Mouse (Mus musculus) intestine, postnatal 0 days (tissue): ENCODE measurements at regions not wholly inside any gene's neighbourhood (a gene's known extent, or its start where the extent isn't known, plus 50 kb on each side); places are given as distances from the start of the nearest gene placed in this dataset.

Experiments
- ATAC-seq: fragments of 200-750 bp; cut with Nextera tagmentation; 2 replicates; pipeline ENCODE4 v1.8.0; 2017; ENCODE audit warnings: mild to moderate bottlenecking, moderate TSS enrichment, moderate library complexity
- H3K27ac ChIP-seq: fragments of 300-500 bp; sonication (generic); 2 replicates; pipeline ENCODE4 v1.5.1; 2014; ENCODE audit warnings: mild to moderate bottlenecking, low read depth, low read length, moderate library complexity
- H3K27me3 ChIP-seq: fragments of 300-500 bp; sonication (generic); replicated peaks from 2 replicates; pipeline ENCODE4 v1.6.1; 2014; ENCODE audit warnings: low read length, mixed read lengths; ENCODE audit not compliant: control insufficient read depth, insufficient read depth
- H3K36me3 ChIP-seq: fragments of 300-500 bp; sonication (generic); 2 replicates; pipeline ENCODE4 v1.6.1; 2014; ENCODE audit warnings: mild to moderate bottlenecking, moderate library complexity; ENCODE audit not compliant: control insufficient read depth, insufficient read depth
- H3K4me1 ChIP-seq: fragments of 300-500 bp; sonication (generic); replicated peaks from 2 replicates; pipeline ENCODE4 v1.6.1; 2014; ENCODE audit warnings: antibody characterized with exemption, low read length, mixed read lengths; ENCODE audit not compliant: control insufficient read depth, insufficient read depth
- H3K4me2 ChIP-seq: fragments of 300-500 bp; sonication (generic); replicated peaks from 2 replicates; pipeline ENCODE4 v1.6.1; 2014; ENCODE audit warnings: low read depth, mild to moderate bottlenecking, moderate library complexity
- H3K4me3 ChIP-seq: fragments of 300-500 bp; sonication (generic); 2 replicates; pipeline ENCODE4 v1.5.1; 2014; ENCODE audit warnings: low read depth, low read length
- H3K9ac ChIP-seq: fragments of 300-500 bp; sonication (generic); 2 replicates; pipeline ENCODE4 v1.6.1; 2014; ENCODE audit warnings: mild to moderate bottlenecking, low read depth, low read length
- H3K9me3 ChIP-seq: fragments of 300-500 bp; sonication (generic); 2 replicates; pipeline ENCODE4 v1.6.1; 2016; ENCODE audit warnings: mixed run types; ENCODE audit not compliant: control insufficient read depth
- CTCF ChIP-seq: sonication (generic); IDR thresholded peaks from 2 replicates; pipeline ENCODE4 v1.5.1; 2016; ENCODE audit warnings: low read depth, mild to moderate bottlenecking, control low read depth, antibody characterized with exemption, moderate library complexity
- WGBS: fragments of 180-500 bp; shearing (Covaris S2); extraction: QIAGEN DNeasy Blood & Tissue Kit; methylation state at CpG from one replicate; pipeline ENCODE4 v1.1.7; 2014; 5-methylcytosine and 5-hydroxymethylcytosine counted together

DNA sequence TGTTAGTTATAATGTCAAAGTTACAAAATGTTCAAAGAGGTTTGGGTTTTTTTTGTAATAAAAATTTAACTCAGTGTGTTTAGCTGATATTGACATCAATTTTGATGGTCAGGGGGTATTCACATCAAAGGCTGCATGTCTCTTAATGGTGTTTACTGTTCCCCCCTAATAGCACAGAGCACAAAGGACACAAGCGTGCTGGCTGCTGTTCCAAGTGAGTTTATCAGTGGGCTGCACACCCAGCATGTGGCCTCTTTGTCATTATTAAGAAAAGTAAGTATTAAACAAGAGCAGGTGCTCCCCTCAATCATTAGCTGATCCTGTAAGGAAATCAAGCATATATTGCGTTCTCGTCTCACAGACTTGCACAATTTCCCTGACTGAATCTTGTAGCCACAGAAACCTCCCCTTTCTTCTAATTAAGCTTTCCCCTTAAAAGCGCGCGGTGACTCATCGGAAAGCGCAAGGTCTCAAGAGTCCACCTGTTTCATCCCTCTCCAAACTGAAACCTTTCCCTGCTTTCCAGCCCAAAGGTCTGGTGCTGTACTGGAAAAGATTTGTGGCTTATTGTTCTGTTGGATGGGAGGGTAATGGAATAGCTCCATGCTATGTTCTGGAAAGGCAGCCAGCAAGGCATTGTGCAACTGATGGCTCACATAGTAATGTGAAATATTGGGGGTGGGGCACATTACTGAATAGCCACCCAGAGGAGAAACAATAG is 276.8 kb downstream of the Qdpr start:
- no peak for ATAC-seq
- Histone ChIP-seq H3K4me2 (no peak overlapping the region), H3K36me3 (no peaks in the 10 kb centered on the region), H3K4me3 (no peak overlapping the region), H3K9ac (no peak overlapping the region), H3K9me3 (no peaks in the 10 kb centered on the region), H3K4me1 (no peaks in the 10 kb centered on the region), H3K27ac (no peak overlapping the region), H3K27me3 (no peaks in the 10 kb centered on the region)
- TF ChIP-seq CTCF = no peak
- WGBS = 71% methylated on average over 8 of the region's 8 CpGs

DNA sequence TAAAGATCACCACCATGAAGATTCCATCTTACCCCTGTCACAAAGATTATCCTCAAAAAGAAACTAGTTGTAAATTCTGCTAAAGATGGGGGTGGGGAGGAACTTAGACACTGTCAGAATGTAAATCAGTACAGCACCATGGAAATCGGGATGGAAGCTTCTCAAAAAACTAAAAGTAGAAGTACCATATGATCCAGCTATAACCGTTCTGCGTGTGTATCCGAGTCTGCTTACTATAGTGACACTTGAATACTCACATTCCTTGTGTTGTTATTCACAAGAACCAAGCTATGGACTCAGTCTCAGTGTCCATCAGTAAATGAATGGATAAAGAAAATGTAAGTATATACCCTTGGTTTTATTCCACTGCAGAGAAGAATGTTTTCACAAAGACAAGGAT is 290.8 kb downstream of the Qdpr start:
- Histone ChIP-seq H3K9ac (no peak overlapping the region), H3K4me3 (no peak overlapping the region), H3K4me1 (no peaks in the 10 kb centered on the region), H3K4me2 (no peak overlapping the region), H3K27me3 (no peaks in the 10 kb centered on the region), H3K9me3 (no peaks in the 10 kb centered on the region), H3K36me3 (no peaks in the 10 kb centered on the region), H3K27ac (no peak overlapping the region)
- ATAC-seq = no peak
- no peak for TF ChIP-seq CTCF
- WGBS = 90% methylated on average over 4 of the region's 4 CpGs

DNA sequence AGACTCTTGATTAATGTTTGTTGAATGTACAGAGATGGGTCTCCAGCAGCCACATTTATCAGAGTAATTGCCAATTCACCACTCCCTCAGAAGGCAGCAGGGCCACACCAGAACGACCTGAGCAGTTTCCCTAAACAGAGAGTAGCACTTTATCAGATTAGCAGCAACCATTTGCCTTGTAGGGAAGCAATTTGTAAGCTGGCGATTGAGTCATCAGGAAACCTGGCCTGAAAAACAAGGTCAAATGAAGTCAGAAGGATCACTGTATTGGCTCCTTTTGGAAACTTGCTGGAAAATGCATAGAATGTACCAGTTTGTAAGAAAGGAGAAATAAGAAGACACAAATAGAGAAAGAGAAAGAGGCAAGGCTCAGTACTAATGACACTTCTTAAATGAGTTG is 295.1 kb downstream of the Qdpr start:
- Histone ChIP-seq H3K9ac (no peak overlapping the region), H3K4me3 (no peak overlapping the region), H3K9me3 (no peaks in the 10 kb centered on the region), H3K4me2 (no peak overlapping the region), H3K4me1 (no peaks in the 10 kb centered on the region), H3K36me3 (no peaks in the 10 kb centered on the region), H3K27ac (no peak overlapping the region), H3K27me3 (no peaks in the 10 kb centered on the region)
- TF ChIP-seq CTCF = no peak
- WGBS = 27% methylated on average over 2 of the region's 2 CpGs
- ATAC-seq = no peak

DNA sequence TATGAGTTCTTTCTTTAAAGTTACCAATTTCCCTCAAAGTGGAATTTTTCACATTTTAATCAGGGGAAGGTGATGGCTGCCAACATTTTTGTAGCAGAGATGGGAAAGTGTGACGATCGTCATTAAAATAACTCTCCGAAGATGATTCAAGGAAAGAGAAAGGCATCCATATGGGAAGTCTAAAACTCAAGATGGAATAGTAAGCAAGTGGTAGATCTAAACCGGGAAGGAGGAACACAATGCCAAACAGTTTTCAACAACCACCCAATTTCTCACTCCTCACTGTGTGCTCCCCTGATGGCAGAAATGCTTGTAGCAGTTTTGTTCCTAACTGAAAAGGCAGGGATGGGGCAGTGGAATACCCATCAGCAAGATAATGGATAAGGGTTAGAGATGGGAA is 305.9 kb downstream of the Qdpr start:
- no peak overlapping the region for H3K9ac ChIP-seq
- H3K36me3 ChIP-seq = no peaks in the 10 kb centered on the region
- no peaks in the 10 kb centered on the region for H3K4me1 ChIP-seq
- no peaks in the 10 kb centered on the region for H3K9me3 ChIP-seq
- no peak overlapping the region for H3K4me3 ChIP-seq
- WGBS = 96% methylated on average over 4 of the region's 4 CpGs
- no peak overlapping the region for H3K4me2 ChIP-seq
- H3K27me3 ChIP-seq = no peaks in the 10 kb centered on the region
- no peak overlapping the region for H3K27ac ChIP-seq
- no peak for ATAC-seq
- no peak for TF ChIP-seq CTCF

DNA sequence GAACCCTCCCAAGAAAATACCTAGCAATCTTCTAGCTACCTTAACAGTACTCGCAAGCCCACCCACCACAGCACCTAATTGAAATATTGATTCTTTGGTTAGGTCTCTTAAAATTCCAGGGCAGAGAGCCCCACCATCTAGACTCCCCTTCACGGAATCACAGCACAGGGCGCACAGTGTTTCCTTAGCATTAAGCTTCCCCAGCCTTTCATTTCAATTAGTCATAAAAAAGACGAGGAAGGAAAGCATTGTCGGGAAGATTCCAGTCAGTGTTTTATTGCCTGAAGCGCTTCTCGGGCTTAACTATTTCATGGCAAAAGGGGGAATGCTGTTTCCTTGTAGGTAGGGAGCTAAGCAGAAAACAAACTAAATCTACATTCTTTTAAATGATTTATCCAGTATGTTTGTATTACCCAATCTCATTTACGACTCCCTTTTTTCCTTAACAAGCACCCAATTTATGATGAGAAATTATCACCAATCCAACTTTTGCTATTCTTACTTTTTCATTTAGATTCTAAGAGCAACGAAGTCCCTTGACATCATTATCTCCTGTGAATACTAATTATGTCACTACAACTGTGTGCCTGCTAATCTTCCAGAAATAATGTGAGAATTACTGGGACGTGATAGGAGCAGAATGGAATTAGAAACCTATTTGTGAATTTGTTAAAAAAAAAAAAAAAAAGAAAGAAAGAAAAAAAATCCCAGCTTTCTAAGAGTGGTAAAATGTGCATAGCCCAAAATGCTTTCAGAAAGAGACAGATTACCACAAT is 312.6 kb downstream of the Qdpr start:
- Histone ChIP-seq H3K4me2 (no peak overlapping the region), H3K4me1 (no peaks in the 10 kb centered on the region), H3K27ac (no peak overlapping the region), H3K27me3 (no peaks in the 10 kb centered on the region), H3K9ac (no peak overlapping the region), H3K4me3 (no peak overlapping the region), H3K36me3 (no peaks in the 10 kb centered on the region), H3K9me3 (no peaks in the 10 kb centered on the region)
- WGBS = 22% methylated on average over 10 of the region's 10 CpGs
- no peak for TF ChIP-seq CTCF
- no peak for ATAC-seq

DNA sequence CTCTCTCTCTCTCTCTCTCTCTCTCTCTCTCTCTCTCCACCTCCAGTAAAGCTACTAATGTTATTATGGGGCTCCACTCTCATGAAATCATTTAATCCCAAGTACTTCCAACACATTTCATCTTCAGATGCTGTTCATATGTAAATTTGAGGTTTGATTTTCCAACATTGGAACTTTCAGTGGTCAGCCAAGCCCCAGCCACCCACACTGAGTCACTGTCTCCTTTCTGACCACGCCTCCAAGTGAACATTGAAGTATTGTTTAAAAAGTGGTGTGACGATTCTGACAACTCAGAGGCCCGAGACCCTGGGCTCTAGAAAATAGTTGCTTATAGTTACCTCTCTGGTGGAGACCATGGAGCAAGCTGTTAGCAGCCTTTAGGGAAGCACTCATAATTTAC is 313.3 kb downstream of the Qdpr start:
- H3K9ac ChIP-seq = no peak overlapping the region
- ATAC-seq = no peak
- no peak overlapping the region for H3K4me2 ChIP-seq
- WGBS = 29% methylated on average over 3 of the region's 3 CpGs
- no peaks in the 10 kb centered on the region for H3K36me3 ChIP-seq
- TF ChIP-seq CTCF = no peak
- no peak overlapping the region for H3K4me3 ChIP-seq
- H3K27ac ChIP-seq = no peak overlapping the region
- no peaks in the 10 kb centered on the region for H3K27me3 ChIP-seq
- H3K9me3 ChIP-seq = no peaks in the 10 kb centered on the region
- no peaks in the 10 kb centered on the region for H3K4me1 ChIP-seq
